In the genomic region with DNA sequence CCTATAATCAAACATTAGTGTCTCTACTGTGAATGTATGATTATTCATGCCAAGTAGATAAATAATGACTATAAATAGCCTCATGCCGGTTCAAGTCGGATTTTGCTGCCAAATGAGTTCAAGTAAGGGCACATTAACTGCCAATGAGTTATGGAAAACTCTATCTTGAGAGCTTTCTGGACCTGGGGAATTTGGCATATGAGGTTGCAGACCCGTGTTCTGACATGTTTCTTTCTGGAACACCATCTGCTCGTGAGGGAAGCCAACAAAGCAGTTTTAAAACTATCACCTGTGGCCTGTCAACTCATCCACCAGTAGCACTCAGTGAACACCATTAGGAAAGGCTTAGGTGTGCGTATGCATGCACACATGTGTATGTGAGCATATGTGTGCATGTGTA, we compare ENCODE assay signal across 28 mouse cellular contexts. TPM values are rescaled to one million over a fixed set of nuclear protein-coding genes. Genes with fewer than 3 reads are reported as not detected.
DNase-seq lines count a peak whose midpoint lies in the region; ATAC-seq and TF ChIP-seq lines count a peak whose summit lies in the region.
"Had no signal": no experiment of that assay in that cellular context is flagged by ENCODE, and none has a peak within 500 bp of the region (broad histone marks: within the 10 kb centered on the region; RNA-seq: fewer than 3 reads in every experiment).

No protein-coding gene starts in this region.

- no peak for TF ChIP-seq CTCF in heart, adult 2 months (IDR thresholded peaks at IDR 0.05)
- TF ChIP-seq CTCF in lung, embryonic 14.5 days (IDR thresholded peaks at IDR 0.05; ENCODE audit: low read depth): no peak

- WGBS in heart, adult 2 months: 33% methylated on average over 5 of the region's 5 CpGs
- WGBS in heart, embryonic 10.5 days: 80% methylated on average over 5 of the region's 5 CpGs
- WGBS in lung, embryonic 14.5 days: 38% methylated on average over 5 of the region's 5 CpGs

- no peaks in the 10 kb centered on the region for H3K9me3 ChIP-seq in heart, embryonic 10.5 days
- no peaks in the 10 kb centered on the region for H3K9me3 ChIP-seq in lung, embryonic 14.5 days (ENCODE audit: low read depth, low read length)
- H3K9me3 ChIP-seq: embryonic facial prominence, embryonic 10.5 days; embryonic facial prominence, embryonic 15.5 days; forebrain, embryonic 13.5 days; limb, embryonic 13.5 days; megakaryocyte, embryonic 14.5 days; midbrain, embryonic 12.5 days; neural tube, embryonic 12.5 days had no signal

- no peak for ATAC-seq in lung, embryonic 14.5 days (ENCODE audit: insufficient read depth)
- ATAC-seq: activated CD4-positive, CD25-positive, alpha-beta regulatory T cell, adult 4 months; forebrain, embryonic 13.5 days; intestine, postnatal 0 days had no signal

- H3K4me2 ChIP-seq in lung, embryonic 14.5 days: no peak overlapping the region
- H3K4me2 ChIP-seq: embryonic facial prominence, embryonic 15.5 days; forebrain, embryonic 13.5 days; hindbrain, embryonic 14.5 days; limb, embryonic 13.5 days; liver, embryonic 11.5 days; midbrain, embryonic 12.5 days; neural tube, embryonic 12.5 days had no signal

- intact Hi-C loops in heart, adult 2 months (cut with DNase I): no loop called here

- H3K36me3 ChIP-seq in heart, adult 2 months (ENCODE audit: control insufficient read depth, insufficient read depth, low read length): no peaks in the 10 kb centered on the region
- no peaks in the 10 kb centered on the region for H3K36me3 ChIP-seq in heart, embryonic 10.5 days
- H3K36me3 ChIP-seq in lung, embryonic 14.5 days (ENCODE audit: insufficient read depth): no peaks in the 10 kb centered on the region
- H3K36me3 ChIP-seq: embryonic facial prominence, embryonic 10.5 days; embryonic facial prominence, embryonic 15.5 days; limb, embryonic 13.5 days; midbrain, embryonic 12.5 days; neural tube, embryonic 12.5 days had no signal

- no peak; the same call in 1 of the 2 replicates for TF ChIP-seq POLR2A in heart, adult 2 months (IDR thresholded peaks at IDR 0.05; ENCODE audit: insufficient read depth, low read depth, low read length)

- H3K79me2 ChIP-seq in heart, adult 2 months (replicated peaks; ENCODE audit: control insufficient read depth, insufficient read depth, low read length): no peaks in the 10 kb centered on the region

- H3K4me3 ChIP-seq in heart, adult 2 months: no peak overlapping the region
- no peak overlapping the region for H3K4me3 ChIP-seq in heart, embryonic 10.5 days
- no peak overlapping the region for H3K4me3 ChIP-seq in lung, embryonic 14.5 days (ENCODE audit: low read depth, low read length)
- H3K4me3 ChIP-seq: embryonic facial prominence, embryonic 10.5 days; embryonic facial prominence, embryonic 15.5 days; forebrain, embryonic 13.5 days; limb, embryonic 13.5 days; megakaryocyte, embryonic 14.5 days; midbrain, embryonic 12.5 days; myocyte; neural tube, embryonic 12.5 days had no signal

- H3K27me3 ChIP-seq in heart, adult 2 months (ENCODE audit: control insufficient read depth, insufficient read depth, low read length): no peaks in the 10 kb centered on the region
- H3K27me3 ChIP-seq in heart, embryonic 10.5 days (ENCODE audit: insufficient read depth, poor library complexity, severe bottlenecking): peaks cover 5% of the 10 kb centered on the region; the same call in 1 of the 2 replicates
- no peaks in the 10 kb centered on the region for H3K27me3 ChIP-seq in lung, embryonic 14.5 days (ENCODE audit: insufficient read depth, low read length)
- H3K27me3 ChIP-seq: embryonic facial prominence, embryonic 15.5 days; forebrain, embryonic 13.5 days; limb, embryonic 13.5 days; neural tube, embryonic 12.5 days had no signal

- no peak overlapping the region for H3K9ac ChIP-seq in heart, adult 2 months (ENCODE audit: low read depth, low read length)
- no peak overlapping the region for H3K9ac ChIP-seq in lung, embryonic 14.5 days
- H3K9ac ChIP-seq: embryonic facial prominence, embryonic 15.5 days; forebrain, embryonic 13.5 days; hindbrain, embryonic 14.5 days; limb, embryonic 13.5 days; midbrain, embryonic 12.5 days; neural tube, embryonic 12.5 days had no signal

- peak; percentile 77 for TF ChIP-seq EP300 in heart, adult 2 months (IDR thresholded peaks at IDR 0.05; ENCODE audit: insufficient read depth, low read depth, low read length)

- peak overlapping the region; percentile 68 for H3K27ac ChIP-seq in heart, adult 2 months
- no peak overlapping the region for H3K27ac ChIP-seq in heart, embryonic 10.5 days
- H3K27ac ChIP-seq in lung, embryonic 14.5 days (ENCODE audit: low read depth): no peak overlapping the region
- H3K27ac ChIP-seq: embryonic facial prominence, embryonic 10.5 days; embryonic facial prominence, embryonic 15.5 days; forebrain, embryonic 13.5 days; hindbrain, embryonic 14.5 days; limb, embryonic 13.5 days; midbrain, embryonic 12.5 days; neural tube, embryonic 12.5 days had no signal

- peaks cover 1% of the 10 kb centered on the region; the same call in 1 of the 2 replicates for H3K4me1 ChIP-seq in heart, adult 2 months (ENCODE audit: control insufficient read depth, insufficient read depth, low read length)
- peaks cover 9% of the 10 kb centered on the region for H3K4me1 ChIP-seq in heart, embryonic 10.5 days
- no peaks in the 10 kb centered on the region for H3K4me1 ChIP-seq in lung, embryonic 14.5 days (ENCODE audit: insufficient read depth)
- H3K4me1 ChIP-seq: embryonic facial prominence, embryonic 15.5 days; forebrain, embryonic 13.5 days; limb, embryonic 13.5 days; midbrain, embryonic 12.5 days; neural tube, embryonic 12.5 days had no signal

- peak in 1 of 2 experiments; percentile 53 for DNase-seq in heart, adult 2 months
- no peak for DNase-seq in heart, embryonic 10.5 days (ENCODE audit: low spot score)
- DNase-seq in lung, embryonic 14.5 days: peak; percentile 52
- DNase-seq in lung, postnatal 25 days (ENCODE audit: low spot score): no peak
- DNase-seq in gonadal fat pad, adult 2 months (ENCODE audit: low read depth): peak; percentile 17
- peak; percentile 37 for DNase-seq in skeletal muscle tissue, adult 2 months (ENCODE audit: low read depth, low spot score)
- DNase-seq in kidney, adult 8-10 months: no peak
- DNase-seq in urinary bladder, adult 2 months (ENCODE audit: low spot score): no peak
- DNase-seq: adrenal gland, adult 8-10 months; B cell, adult 2 months; cerebellum, adult 8-10 months; cerebellum, postnatal 25 days; kidney, postnatal 14 days; lung, postnatal 4 days; right cerebral cortex, postnatal 4 days had no signal

RNA-seq across cellular contexts. Expression of a gene that starts 14.3 kb away (rescaled TPM):
- 10 to 100 TPM; 18.0 to 28.4 TPM for total RNA-seq in heart, adult 2 months (2021)
- polyA plus RNA-seq in heart, adult 2 months (2012; rRNA removed): 18.3 and 20.5 TPM in 2 replicates
- polyA plus RNA-seq in heart, embryonic 10.5 days (2016; fragmentation: Nextera tagmentation; extraction: Ambion mirVana): 0.65 and 1.3 TPM in 2 replicates
- 1.2 and 1.6 TPM in 2 replicates for polyA plus RNA-seq in lung, embryonic 14.5 days (2014; fragmentation: Nextera tagmentation; extraction: Ambion mirVana)
- polyA plus RNA-seq in gonadal fat pad, adult 2 months (2012; rRNA removed): 2.3 and 2.7 TPM in 2 replicates
- 1.0 TPM in 2 replicates for polyA plus RNA-seq in urinary bladder, adult 2 months (2012; rRNA removed)
- total RNA-seq: granulocyte monocyte progenitor cell, adult 5-6 weeks had no signal
- polyA plus RNA-seq: activated CD4-positive, CD25-positive, alpha-beta regulatory T cell, adult 4 months had no signal

Comparison
In these comparisons a context has a peak if more than half of its experiments do, and no peak if none do; other contexts are left out.
1. DNase-seq: peak in lung, embryonic 14.5 days (single experiment), gonadal fat pad, adult 2 months (single experiment) and skeletal muscle tissue, adult 2 months (single experiment); none in heart, embryonic 10.5 days (single experiment), lung, postnatal 25 days (single experiment), kidney, adult 8-10 months (0 of 2) and urinary bladder, adult 2 months (single experiment).